Mouse (Mus musculus) hindbrain, embryonic 15.5 days (tissue): Measurements from ENCODE around the gene Usp17le. TPM values are rescaled to one million over a fixed set of nuclear protein-coding genes. Genes with fewer than 3 reads are reported as not detected.
"Not testable (repeated sequence)": the region's sequence is repeated elsewhere in the genome, so short reads cannot be mapped to it uniquely, and the experiment has no call there.

Experiments
- ATAC-seq: fragments of 200-750 bp; cut with Nextera tagmentation; 2 replicates; pipeline ENCODE4 v1.8.0; 2017; ENCODE audit warnings: low read depth, moderate number of reproducible peaks, moderate TSS enrichment; ENCODE audit not compliant: low FRiP score
- H3K27ac ChIP-seq: fragments of 300-500 bp; sonication (generic); replicated peaks from 2 replicates; pipeline ENCODE4 v1.5.1; 2015; ENCODE audit warnings: mild to moderate bottlenecking, inconsistent platforms
- H3K27me3 ChIP-seq: fragments of 300-500 bp; sonication (generic); 2 replicates; pipeline ENCODE4 v1.6.1; 2015; ENCODE audit warnings: control low read depth, inconsistent platforms
- H3K36me3 ChIP-seq: fragments of 300-500 bp; sonication (generic); 2 replicates; pipeline ENCODE4 v1.6.1; 2015; ENCODE audit warnings: control low read depth, inconsistent platforms
- H3K4me1 ChIP-seq: fragments of 300-500 bp; sonication (generic); replicated peaks from 2 replicates; pipeline ENCODE4 v1.6.1; 2015; ENCODE audit warnings: control low read depth, inconsistent platforms
- H3K4me2 ChIP-seq: fragments of 300-500 bp; sonication (generic); 2 replicates; pipeline ENCODE4 v1.6.1; 2015; ENCODE audit warnings: moderate library complexity, mild to moderate bottlenecking, inconsistent platforms
- H3K4me3 ChIP-seq: fragments of 300-500 bp; sonication (generic); 2 replicates; pipeline ENCODE4 v1.5.1; 2015; ENCODE audit warnings: mild to moderate bottlenecking, inconsistent platforms
- H3K9ac ChIP-seq: fragments of 300-500 bp; sonication (generic); 2 replicates; pipeline ENCODE4 v1.6.1; 2015; ENCODE audit warnings: inconsistent platforms
- H3K9me3 ChIP-seq: fragments of 300-500 bp; sonication (generic); 2 replicates; pipeline ENCODE4 v1.6.1; 2016; ENCODE audit warnings: control low read depth, inconsistent platforms
- WGBS: fragments of 180-500 bp; shearing (Covaris S2); methylation state at CpG from one replicate; pipeline ENCODE4 v1.1.7; 2015; 5-methylcytosine and 5-hydroxymethylcytosine counted together
- polyA plus RNA-seq: library from polyadenylated mRNA; unstranded; fragments of >200 nt; fragmentation: Nextera tagmentation; extraction: Ambion mirVana; gene quantifications from 2 replicates; pipeline ENCODE4 v1.2.1, GENCODE M21; 2015

The Usp17le gene
- polyA plus RNA-seq: not detected in 2 replicates

DNA sequence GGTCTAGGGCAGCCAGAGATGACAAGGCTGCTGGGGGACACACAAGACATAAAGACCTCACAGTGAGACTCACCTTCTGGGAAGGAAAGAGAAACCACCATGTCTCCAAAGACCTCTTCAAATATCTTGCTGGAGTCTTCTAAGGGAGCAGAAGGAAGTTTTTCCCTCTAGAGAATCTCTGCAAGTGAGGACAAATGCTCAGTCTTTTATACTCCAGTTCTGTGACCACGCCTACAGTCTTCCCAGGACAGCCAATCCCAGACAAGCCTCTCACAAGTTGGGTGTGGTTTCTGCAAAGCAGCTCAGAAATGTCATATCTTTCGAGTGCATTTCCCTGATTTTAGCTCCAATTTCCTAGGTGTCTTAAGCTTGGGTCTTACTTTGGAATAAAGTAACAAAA, at the start of gene Usp17le:
TSS of gene Usp17le (minus strand) at position 101 of the 400 bp plus-strand sequence.
- H3K9ac ChIP-seq, H3K4me3 ChIP-seq, H3K4me2 ChIP-seq, H3K27ac ChIP-seq, ATAC-seq, H3K36me3 ChIP-seq, H3K4me1 ChIP-seq, H3K9me3 ChIP-seq, H3K27me3 ChIP-seq: not testable (repeated sequence)
- 82% methylated on average over 2 of the region's 2 CpGs for WGBS

DNA sequence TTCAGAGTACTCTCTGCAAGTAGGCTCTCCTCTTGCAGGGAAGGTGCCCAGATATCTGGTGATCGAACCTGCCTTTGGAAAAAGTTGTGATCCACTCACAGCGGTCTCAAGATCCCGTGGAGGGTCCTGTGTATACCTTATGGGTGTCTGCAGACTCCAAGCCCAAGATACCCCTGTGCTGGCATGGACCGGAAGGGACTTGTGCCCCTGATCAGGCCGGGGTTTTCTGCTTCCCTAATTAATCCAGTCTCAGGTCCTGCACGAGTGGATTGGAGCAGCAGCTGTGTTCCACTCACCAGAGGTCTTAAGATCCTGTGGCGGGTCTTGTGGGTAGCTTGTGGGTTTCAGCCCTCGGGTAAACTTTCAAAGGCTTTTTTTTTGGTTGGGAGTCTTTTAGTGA, 33.1 kb upstream of the Usp17le start:
- not testable (repeated sequence) for H3K4me3 ChIP-seq, ATAC-seq, H3K27me3 ChIP-seq, H3K9me3 ChIP-seq, H3K4me1 ChIP-seq, H3K4me2 ChIP-seq, H3K36me3 ChIP-seq, H3K27ac ChIP-seq, H3K9ac ChIP-seq
- WGBS: 87% methylated on average over 8 of the region's 8 CpGs

DNA sequence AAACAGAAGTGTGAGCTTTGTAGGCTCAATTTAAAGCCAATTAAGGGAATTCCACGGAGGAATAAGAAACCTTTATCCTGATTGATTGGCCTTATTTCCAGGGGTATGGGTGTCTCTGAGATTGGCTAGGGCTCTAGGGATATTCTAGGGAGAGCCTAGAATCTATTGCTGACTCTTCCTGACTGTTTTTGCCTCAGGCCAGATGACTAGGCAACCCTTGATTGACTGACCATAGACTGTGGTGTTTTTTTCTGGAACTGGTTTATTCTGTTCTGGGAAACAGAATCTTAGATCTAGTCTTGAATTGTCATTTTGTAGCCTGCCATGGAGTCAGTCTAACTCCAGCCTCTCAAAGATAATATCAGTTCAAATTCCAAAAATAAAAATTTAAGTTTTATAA, 13.5 kb upstream of the Usp17le start:
- 79% methylated on average over 1 of the region's 1 CpGs for WGBS
- no peaks in the 10 kb centered on the region for H3K4me1 ChIP-seq
- H3K9ac ChIP-seq: no peak overlapping the region
- H3K4me3 ChIP-seq: no peak overlapping the region
- no peaks in the 10 kb centered on the region for H3K36me3 ChIP-seq
- no peak for ATAC-seq
- H3K27me3 ChIP-seq: no peaks in the 10 kb centered on the region
- no peak overlapping the region for H3K4me2 ChIP-seq
- H3K27ac ChIP-seq: no peak overlapping the region
- no peaks in the 10 kb centered on the region for H3K9me3 ChIP-seq

Other genes starting within 250 kb of the Usp17le start
- not detected in 2 replicates for gene Olfr651, start 227.3 kb downstream of the Usp17le start, polyA plus RNA-seq
- gene Olfr652, start 216.6 kb downstream of the Usp17le start, polyA plus RNA-seq: 0.05 TPM in 1 of 2 replicates, not detected in the other
- 0.04 TPM in 1 of 2 replicates, not detected in the other for gene Olfr653, start 200.2 kb downstream of the Usp17le start, polyA plus RNA-seq
- gene Olfr654, start 190.4 kb downstream of the Usp17le start, polyA plus RNA-seq: 0.07 TPM in 1 of 2 replicates, not detected in the other
- gene Olfr655, start 175.7 kb downstream of the Usp17le start, polyA plus RNA-seq: 0.12 TPM in 1 of 2 replicates, not detected in the other
- gene Olfr656, start 163.5 kb downstream of the Usp17le start, polyA plus RNA-seq: not detected in 2 replicates
- not detected in 2 replicates for gene Olfr657, start 152.7 kb downstream of the Usp17le start, polyA plus RNA-seq
- gene Olfr658, start 130.2 kb downstream of the Usp17le start, polyA plus RNA-seq: 0.13 and 0.27 TPM in 2 replicates
- gene Olfr659, start 110.7 kb downstream of the Usp17le start, polyA plus RNA-seq: not detected in 2 replicates
- not detected in 2 replicates for gene Olfr661, start 91.0 kb downstream of the Usp17le start, polyA plus RNA-seq
- not detected in 2 replicates for gene Usp17lb, start 65.1 kb upstream of the Usp17le start, polyA plus RNA-seq
- gene Usp17la, start 79.5 kb upstream of the Usp17le start, polyA plus RNA-seq: not detected in 2 replicates
- not detected in 2 replicates for gene Olfr665, start 100.6 kb upstream of the Usp17le start, polyA plus RNA-seq
- not detected in 2 replicates for gene Olfr666, start 118.5 kb upstream of the Usp17le start, polyA plus RNA-seq
- gene Olfr667, start 144.0 kb upstream of the Usp17le start, polyA plus RNA-seq: not detected in 2 replicates
- not detected in 2 replicates for gene Olfr668, start 150.6 kb upstream of the Usp17le start, polyA plus RNA-seq
- gene Olfr669, start 156.8 kb upstream of the Usp17le start, polyA plus RNA-seq: not detected in 2 replicates
- not detected in 2 replicates for gene Olfr670, start 185.2 kb upstream of the Usp17le start, polyA plus RNA-seq
- not detected in 2 replicates for gene Olfr671, start 201.7 kb upstream of the Usp17le start, polyA plus RNA-seq
- gene Olfr672, start 224.6 kb upstream of the Usp17le start, polyA plus RNA-seq: not detected in 2 replicates